Comparison of ENCODE assay signal across 27 mouse cellular contexts in the genomic region with DNA sequence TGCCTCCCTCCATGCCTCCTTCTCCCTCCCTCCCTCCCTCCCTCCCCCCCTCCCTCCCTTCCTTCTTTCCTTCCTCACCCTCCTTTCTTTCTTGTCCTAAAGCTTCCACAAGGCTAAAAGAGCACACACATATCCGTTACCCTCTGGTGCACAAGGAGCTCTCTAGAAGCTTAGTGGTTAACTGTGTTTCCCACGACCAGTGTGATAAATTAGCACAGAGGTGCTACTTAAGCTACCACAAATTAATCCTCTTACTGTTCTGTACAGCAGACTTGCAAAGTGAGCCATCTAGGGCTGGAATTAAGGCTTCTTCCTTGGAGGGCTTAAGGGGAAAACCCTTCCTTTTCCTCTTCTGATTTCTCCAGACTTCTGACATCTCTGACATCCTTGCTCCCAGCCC.
"Had no signal": no experiment of that assay in that cellular context is flagged by ENCODE, and none has a peak within 500 bp of the region (broad histone marks: within the 10 kb centered on the region; RNA-seq: fewer than 3 reads in every experiment).

No protein-coding gene starts in this region.

- H3K27me3 ChIP-seq: heart, embryonic 15.5 days; hindbrain, embryonic 12.5 days; intestine, embryonic 15.5 days; kidney, embryonic 15.5 days; limb, embryonic 13.5 days; limb, embryonic 15.5 days had no signal

- DNase-seq: gastrocnemius, adult 2 months; gastrocnemius, postnatal 10 days; gastrocnemius, postnatal 25 days; heart, adult 2 months; heart, postnatal 14 days; heart, postnatal 4 days; kidney, adult 2 months; kidney, adult 9 months; kidney, postnatal 14 days; kidney, postnatal 36 days; layer of hippocampus, adult 9-11 months; layer of hippocampus, postnatal 36 days; left cerebral cortex, postnatal 4 days had no signal

- H3K4me3 ChIP-seq: gastrocnemius, adult 2 months; heart, adult 2 months; heart, embryonic 13.5 days; heart, embryonic 15.5 days; hindbrain, embryonic 10.5 days; hindbrain, embryonic 12.5 days; intestine, embryonic 15.5 days; kidney, embryonic 15.5 days; limb, embryonic 13.5 days; limb, embryonic 15.5 days had no signal

- H3K9me3 ChIP-seq: heart, embryonic 13.5 days; heart, embryonic 15.5 days; hindbrain, embryonic 10.5 days; hindbrain, embryonic 12.5 days; intestine, embryonic 15.5 days; kidney, embryonic 15.5 days; limb, embryonic 13.5 days; limb, embryonic 15.5 days had no signal

- H3K36me3 ChIP-seq: heart, embryonic 13.5 days; heart, embryonic 15.5 days; hindbrain, embryonic 10.5 days; hindbrain, embryonic 12.5 days; intestine, embryonic 15.5 days; kidney, embryonic 15.5 days; limb, embryonic 13.5 days; limb, embryonic 15.5 days had no signal

- H3K4me1 ChIP-seq: heart, embryonic 13.5 days; heart, embryonic 15.5 days; hindbrain, embryonic 10.5 days; hindbrain, embryonic 12.5 days; intestine, embryonic 15.5 days; kidney, embryonic 15.5 days; limb, embryonic 13.5 days; limb, embryonic 15.5 days had no signal

- H3K4me2 ChIP-seq: heart, embryonic 11.5 days; heart, embryonic 13.5 days; heart, embryonic 15.5 days; hindbrain, embryonic 12.5 days; hindbrain, embryonic 14.5 days; intestine, embryonic 15.5 days; kidney, embryonic 15.5 days; limb, embryonic 13.5 days; limb, embryonic 15.5 days had no signal

- H3K9ac ChIP-seq: heart, embryonic 13.5 days; heart, embryonic 15.5 days; hindbrain, embryonic 12.5 days; hindbrain, embryonic 14.5 days; intestine, embryonic 15.5 days; kidney, embryonic 15.5 days; limb, embryonic 13.5 days; limb, embryonic 15.5 days had no signal

- H3K27ac ChIP-seq: gastrocnemius, adult 2 months; heart, adult 2 months; heart, embryonic 13.5 days; heart, embryonic 15.5 days; hindbrain, embryonic 10.5 days; hindbrain, embryonic 12.5 days; hindbrain, embryonic 14.5 days; intestine, embryonic 15.5 days; kidney, embryonic 15.5 days; kidney, postnatal 0 days; limb, embryonic 13.5 days; limb, embryonic 15.5 days had no signal

- ATAC-seq: hindbrain, embryonic 16.5 days; inflammation-experienced regulatory T-cells, adult 6 months; intestine, embryonic 15.5 days; intestine, postnatal 0 days had no signal
